ENCODE assay signal across 8 mouse cellular contexts in the genomic region with DNA sequence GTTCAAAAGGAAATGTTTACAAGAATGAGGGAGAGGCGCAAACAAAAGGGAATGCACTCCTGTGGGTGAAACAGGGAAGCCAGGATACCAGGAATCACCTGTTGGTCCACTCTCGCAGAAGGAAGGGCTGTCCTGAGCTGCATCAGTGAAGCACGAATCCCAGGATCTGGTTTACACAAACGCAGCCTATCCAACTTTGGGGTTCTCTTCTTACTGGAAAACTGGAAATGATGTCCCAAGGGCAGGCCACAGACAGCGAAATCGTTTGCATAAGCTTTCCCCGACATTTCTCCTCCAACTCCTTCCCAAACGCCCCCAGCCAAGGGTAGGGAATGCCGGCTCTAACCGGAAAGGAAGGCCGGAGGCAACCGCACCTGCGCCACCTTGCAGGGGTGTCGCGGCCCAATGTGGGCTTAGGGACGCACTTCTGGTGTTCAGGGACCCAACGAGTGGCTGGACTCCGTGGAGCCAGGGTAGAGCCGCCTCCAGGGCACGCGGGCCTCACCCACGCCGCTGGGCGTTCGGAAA. TPM values are rescaled to one million over a fixed set of nuclear protein-coding genes. Genes with fewer than 3 reads are reported as not detected.
DNase-seq lines count a peak whose midpoint lies in the region; ATAC-seq and TF ChIP-seq lines count a peak whose summit lies in the region.

No protein-coding gene starts in this region.

- H3K4me2 ChIP-seq in kidney, embryonic 14.5 days (replicated peaks; ENCODE audit: low read depth, low read length): peak overlapping the region; percentile 79
- peak overlapping the region; percentile 64 for H3K4me2 ChIP-seq in hindbrain, embryonic 12.5 days (replicated peaks)
- peak overlapping the region; percentile 62 for H3K4me2 ChIP-seq in midbrain, embryonic 13.5 days (replicated peaks)

- WGBS in kidney, embryonic 14.5 days: 6% methylated on average over 25 of the region's 25 CpGs
- 7% methylated on average over 25 of the region's 25 CpGs for WGBS in hindbrain, embryonic 12.5 days
- WGBS in midbrain, embryonic 13.5 days: 7% methylated on average over 25 of the region's 25 CpGs

- peak overlapping the region; percentile 56 for H3K4me3 ChIP-seq in kidney, embryonic 14.5 days (ENCODE audit: low read length)
- H3K4me3 ChIP-seq in bone marrow macrophage, adult 2 months (ENCODE audit: insufficient read depth, low read length): peak overlapping the region; percentile 55
- peak overlapping the region; percentile 41 for H3K4me3 ChIP-seq in hindbrain, embryonic 12.5 days
- H3K4me3 ChIP-seq in midbrain, embryonic 13.5 days (replicated peaks): peak overlapping the region; percentile 42

- H3K9ac ChIP-seq in kidney, embryonic 14.5 days (ENCODE audit: low read depth, low read length): peak overlapping the region; percentile 51
- peak overlapping the region; percentile 42; the same call in 1 of the 2 replicates for H3K9ac ChIP-seq in hindbrain, embryonic 12.5 days
- H3K9ac ChIP-seq in midbrain, embryonic 13.5 days (replicated peaks): peak overlapping the region; percentile 44

- peaks cover 41% of the 10 kb centered on the region for H3K27me3 ChIP-seq in kidney, embryonic 14.5 days (ENCODE audit: control insufficient read depth, insufficient read depth, low read length)
- peaks cover 60% of the 10 kb centered on the region for H3K27me3 ChIP-seq in hindbrain, embryonic 12.5 days
- H3K27me3 ChIP-seq in midbrain, embryonic 13.5 days: peaks cover 62% of the 10 kb centered on the region

- peak overlapping the region; percentile 67; the same call in 1 of the 2 replicates for H3K27ac ChIP-seq in kidney, embryonic 14.5 days (ENCODE audit: low read depth, low read length)
- H3K27ac ChIP-seq in bone marrow macrophage, adult 2 months (ENCODE audit: insufficient read depth, low read depth, low read length): no peak overlapping the region
- no peak overlapping the region for H3K27ac ChIP-seq in hindbrain, embryonic 12.5 days
- no peak overlapping the region for H3K27ac ChIP-seq in midbrain, embryonic 13.5 days

- no peaks in the 10 kb centered on the region for H3K36me3 ChIP-seq in kidney, embryonic 14.5 days (ENCODE audit: control insufficient read depth, insufficient read depth, low read length)
- H3K36me3 ChIP-seq in hindbrain, embryonic 12.5 days: no peaks in the 10 kb centered on the region
- no peaks in the 10 kb centered on the region for H3K36me3 ChIP-seq in midbrain, embryonic 13.5 days

- peak; percentile 44; the same call in 1 of the 2 replicates for ATAC-seq in kidney, embryonic 14.5 days (ENCODE audit: low FRiP score, low TSS enrichment)
- ATAC-seq in hindbrain, embryonic 12.5 days (ENCODE audit: low FRiP score): no peak
- 0 out of 2 replicates have a peak, but pooled peaks have one; percentile 4 for ATAC-seq in midbrain, embryonic 13.5 days
- ATAC-seq in erythroid progenitor cell, adult 5-6 weeks (replicated peaks; ENCODE audit: low FRiP score, poor library complexity, severe bottlenecking): no peak

- TF ChIP-seq POLR2A in bone marrow macrophage, adult 2 months (IDR thresholded peaks at IDR 0.05; ENCODE audit: borderline replicate concordance, low read depth, low read length): no peak

- H3K9me3 ChIP-seq in kidney, embryonic 14.5 days (ENCODE audit: control insufficient read depth, low read length): no peaks in the 10 kb centered on the region
- H3K9me3 ChIP-seq in hindbrain, embryonic 12.5 days (replicated peaks): no peaks in the 10 kb centered on the region
- no peaks in the 10 kb centered on the region for H3K9me3 ChIP-seq in midbrain, embryonic 13.5 days

- DNase-seq in kidney, postnatal 14 days: no peak
- DNase-seq in layer of hippocampus, adult 9-11 months: no peak
- no peak for DNase-seq in cerebellum, postnatal 10 days

- H3K4me1 ChIP-seq in kidney, embryonic 14.5 days (ENCODE audit: control insufficient read depth, insufficient read depth, low read length): 0 out of 2 replicates have a peak, but pooled peaks cover 8% of the 10 kb centered on the region
- peaks cover 11% of the 10 kb centered on the region for H3K4me1 ChIP-seq in bone marrow macrophage, adult 2 months (ENCODE audit: control insufficient read depth, insufficient read depth, low read length)
- peaks cover 12% of the 10 kb centered on the region for H3K4me1 ChIP-seq in hindbrain, embryonic 12.5 days
- peaks cover 14% of the 10 kb centered on the region for H3K4me1 ChIP-seq in midbrain, embryonic 13.5 days (replicated peaks)

- TF ChIP-seq CTCF in bone marrow macrophage, adult 2 months (IDR thresholded peaks at IDR 0.05; ENCODE audit: low read depth, low read length): no peak

RNA-seq across cellular contexts. Expression of a gene that starts 0.4 kb away (rescaled TPM):
- 23.6 and 38.1 TPM in 2 replicates for polyA plus RNA-seq in kidney, embryonic 14.5 days (2014; fragmentation: Nextera tagmentation; extraction: Ambion mirVana)
- 3.7 and 4.3 TPM in 2 replicates for polyA plus RNA-seq in bone marrow macrophage, adult 2 months (2012; ENCODE audit: insufficient read depth, insufficient read length, missing spikeins)
- polyA plus RNA-seq in hindbrain, embryonic 12.5 days (2016; fragmentation: Nextera tagmentation; extraction: Ambion mirVana): 3.0 and 6.4 TPM in 2 replicates
- 0.34 and 0.48 TPM in 2 replicates for polyA plus RNA-seq in midbrain, embryonic 13.5 days (2015; fragmentation: Nextera tagmentation; extraction: Ambion mirVana)
- not detected in 2 replicates for total RNA-seq in erythroid progenitor cell, adult 5-6 weeks (2015; ENCODE audit: low replicate concordance)
- total RNA-seq in erythroid progenitor cell, adult 5-6 weeks (2017; ENCODE audit: low replicate concordance): not detected in 2 replicates

RNA-seq across cellular contexts. Expression of a gene that starts 7.0 kb away (rescaled TPM):
- polyA plus RNA-seq in kidney, embryonic 14.5 days (2014; fragmentation: Nextera tagmentation; extraction: Ambion mirVana): 0.28 and 0.94 TPM in 2 replicates
- not detected in 2 replicates for polyA plus RNA-seq in bone marrow macrophage, adult 2 months (2012; ENCODE audit: insufficient read depth, insufficient read length, missing spikeins)
- polyA plus RNA-seq in hindbrain, embryonic 12.5 days (2016; fragmentation: Nextera tagmentation; extraction: Ambion mirVana): 0.37 TPM in 1 of 2 replicates, not detected in the other
- polyA plus RNA-seq in midbrain, embryonic 13.5 days (2015; fragmentation: Nextera tagmentation; extraction: Ambion mirVana): not detected in 2 replicates
- total RNA-seq in erythroid progenitor cell, adult 5-6 weeks (2015; ENCODE audit: low replicate concordance): not detected in 2 replicates
- total RNA-seq in erythroid progenitor cell, adult 5-6 weeks (2017; ENCODE audit: low replicate concordance): not detected in 2 replicates

RNA-seq across cellular contexts. Expression of a gene that starts 28.2 kb away (rescaled TPM):
- 21.4 and 24.5 TPM in 2 replicates for polyA plus RNA-seq in kidney, embryonic 14.5 days (2014; fragmentation: Nextera tagmentation; extraction: Ambion mirVana)
- 13.5 and 18.6 TPM in 2 replicates for polyA plus RNA-seq in bone marrow macrophage, adult 2 months (2012; ENCODE audit: insufficient read depth, insufficient read length, missing spikeins)
- polyA plus RNA-seq in hindbrain, embryonic 12.5 days (2016; fragmentation: Nextera tagmentation; extraction: Ambion mirVana): 22.6 and 23.3 TPM in 2 replicates
- 24.0 and 24.3 TPM in 2 replicates for polyA plus RNA-seq in midbrain, embryonic 13.5 days (2015; fragmentation: Nextera tagmentation; extraction: Ambion mirVana)
- 8.4 and 13.3 TPM in 2 replicates for total RNA-seq in erythroid progenitor cell, adult 5-6 weeks (2015; ENCODE audit: low replicate concordance)
- 24.7 and 54.9 TPM in 2 replicates for total RNA-seq in erythroid progenitor cell, adult 5-6 weeks (2017; ENCODE audit: low replicate concordance)

RNA-seq across cellular contexts. Expression of a gene that starts 28.3 kb away (rescaled TPM):
- polyA plus RNA-seq in kidney, embryonic 14.5 days (2014; fragmentation: Nextera tagmentation; extraction: Ambion mirVana): 47.9 and 49.1 TPM in 2 replicates
- 41.2 and 50.7 TPM in 2 replicates for polyA plus RNA-seq in bone marrow macrophage, adult 2 months (2012; ENCODE audit: insufficient read depth, insufficient read length, missing spikeins)
- polyA plus RNA-seq in hindbrain, embryonic 12.5 days (2016; fragmentation: Nextera tagmentation; extraction: Ambion mirVana): 46.9 and 53.3 TPM in 2 replicates
- 56.7 and 59.1 TPM in 2 replicates for polyA plus RNA-seq in midbrain, embryonic 13.5 days (2015; fragmentation: Nextera tagmentation; extraction: Ambion mirVana)
- total RNA-seq in erythroid progenitor cell, adult 5-6 weeks (2015; ENCODE audit: low replicate concordance): 5.4 and 17.6 TPM in 2 replicates
- 5.1 and 12.1 TPM in 2 replicates for total RNA-seq in erythroid progenitor cell, adult 5-6 weeks (2017; ENCODE audit: low replicate concordance)

RNA-seq across cellular contexts. Expression of a gene that starts 34.3 kb away (rescaled TPM):
- 0.23 and 0.61 TPM in 2 replicates for polyA plus RNA-seq in kidney, embryonic 14.5 days (2014; fragmentation: Nextera tagmentation; extraction: Ambion mirVana)
- polyA plus RNA-seq in bone marrow macrophage, adult 2 months (2012; ENCODE audit: insufficient read depth, insufficient read length, missing spikeins): 2.2 and 2.7 TPM in 2 replicates
- polyA plus RNA-seq in hindbrain, embryonic 12.5 days (2016; fragmentation: Nextera tagmentation; extraction: Ambion mirVana): 5.8 and 8.2 TPM in 2 replicates
- 15.1 and 15.5 TPM in 2 replicates for polyA plus RNA-seq in midbrain, embryonic 13.5 days (2015; fragmentation: Nextera tagmentation; extraction: Ambion mirVana)
- not detected in 2 replicates for total RNA-seq in erythroid progenitor cell, adult 5-6 weeks (2015; ENCODE audit: low replicate concordance)
- total RNA-seq in erythroid progenitor cell, adult 5-6 weeks (2017; ENCODE audit: low replicate concordance): not detected in 2 replicates

Comparison
In these comparisons a context has a peak if more than half of its experiments do, and no peak if none do; other contexts are left out.
1. ATAC-seq: peak in kidney, embryonic 14.5 days (single experiment) and midbrain, embryonic 13.5 days (single experiment); none in hindbrain, embryonic 12.5 days (single experiment) and erythroid progenitor cell, adult 5-6 weeks (single experiment).
2. Peak in every context shown above with its lines, with median percentiles within 50 percentile points of each other: H3K4me2 ChIP-seq, H3K4me3 ChIP-seq and H3K9ac ChIP-seq.